Mouse (Mus musculus): ENCODE data around the gene Prim1.

- TF ChIP-seq POLR2A (IDR thresholded peaks at IDR 0.05; ENCODE audit: extremely low read depth, insufficient read depth, low read length) (no peak), CTCF (IDR thresholded peaks at IDR 0.05; ENCODE audit: extremely low read depth, insufficient read depth, low read length) (no peak)
These were observed 39.5 kb upstream of the Prim1 start for GRCm38 (mm10) chr10:127975503-127975902.

Data from cortical plate, adult 2 months (tissue).